Mouse (Mus musculus) myocyte (in vitro differentiated cells): ENCODE measurements around the gene Slirp. TPM values are rescaled to one million over a fixed set of nuclear protein-coding genes. Genes with fewer than 3 reads are reported as not detected.

Experiments used
- H3K27me3 ChIP-seq: one replicate; pipeline ENCODE4 v1.6.1; 2011; ENCODE audit not compliant: control insufficient read depth, insufficient read depth, insufficient read length
- H3K36me3 ChIP-seq: one replicate; pipeline ENCODE4 v1.6.1; 2011; ENCODE audit not compliant: control insufficient read depth, insufficient read depth
- H3K4me2 ChIP-seq: one replicate; pipeline ENCODE4 v1.6.1; 2011; ENCODE audit warnings: low read depth, control low read depth
- H3K4me3 ChIP-seq: one replicate; pipeline ENCODE4 v1.5.1; 2011; ENCODE audit warnings: mild to moderate bottlenecking, control low read depth, moderate library complexity
- H3K79me2 ChIP-seq: one replicate; pipeline ENCODE4 v1.6.1; 2011; ENCODE audit not compliant: control insufficient read depth, insufficient read depth
- H3ac ChIP-seq: one replicate; pipeline ENCODE4 v1.6.1; 2011; ENCODE audit not compliant: control insufficient read depth, insufficient read length
- CEBPB ChIP-seq: IDR thresholded peaks from 2 replicates; pipeline ENCODE4 v1.6.1; 2011; ENCODE audit warnings: mild to moderate bottlenecking, moderate library complexity; ENCODE audit not compliant: poor library complexity, insufficient read depth, severe bottlenecking
- E2F4 ChIP-seq: IDR thresholded peaks from one replicate; pipeline ENCODE4 v1.6.1; 2011; ENCODE audit warnings: mild to moderate bottlenecking, control low read depth, moderate library complexity; ENCODE audit not compliant: insufficient read depth
- MAX ChIP-seq: IDR thresholded peaks from one replicate; pipeline ENCODE4 v1.6.1; 2011; ENCODE audit warnings: low read depth, mild to moderate bottlenecking, control low read depth
- MYOD1 ChIP-seq, 3 experiments: IDR thresholded peaks; one replicate each; pipeline ENCODE4 v1.6.1; 2011; ENCODE audit warnings: control low read depth in 2 of 3, low read depth in 2 of 3, mild to moderate bottlenecking in 2 of 3, moderate library complexity in 1 of 3; ENCODE audit not compliant: insufficient read length in 2 of 3, control insufficient read depth in 1 of 3
- MYOG ChIP-seq, 3 experiments: IDR thresholded peaks; one replicate each; pipeline ENCODE4 v1.6.1; 2011; ENCODE audit warnings: control low read depth in 2 of 3, low read depth in 2 of 3, mild to moderate bottlenecking in 2 of 3; ENCODE audit not compliant: insufficient read length in 2 of 3, control insufficient read depth in 1 of 3, insufficient read depth in 1 of 3
- POLR2A ChIP-seq: IDR thresholded peaks from one replicate; pipeline ENCODE4 v1.6.1; 2011; ENCODE audit warnings: low read depth, mild to moderate bottlenecking, control low read depth, moderate library complexity; ENCODE audit not compliant: insufficient read length
- POLR2AphosphoS2 ChIP-seq: IDR thresholded peaks from one replicate; pipeline ENCODE4 v1.6.1; 2011; ENCODE audit warnings: low read depth, control low read depth; ENCODE audit not compliant: insufficient read length
- REST ChIP-seq: IDR thresholded peaks from one replicate; pipeline ENCODE4 v1.6.1; 2011; ENCODE audit warnings: mild to moderate bottlenecking, control low read depth, moderate library complexity; ENCODE audit not compliant: insufficient read depth, insufficient read length
- SRF ChIP-seq: IDR thresholded peaks from one replicate; pipeline ENCODE4 v1.6.1; 2011; ENCODE audit warnings: low read depth; ENCODE audit not compliant: control insufficient read depth, insufficient read length
- TCF12 ChIP-seq: IDR thresholded peaks from one replicate; pipeline ENCODE4 v1.6.1; 2011; ENCODE audit warnings: mild to moderate bottlenecking, control low read depth; ENCODE audit not compliant: poor library complexity, insufficient read depth, severe bottlenecking
- TCF3 ChIP-seq: IDR thresholded peaks from one replicate; pipeline ENCODE4 v1.6.1; 2011; ENCODE audit warnings: low read depth, control low read depth; ENCODE audit not compliant: insufficient read length
- USF1 ChIP-seq: IDR thresholded peaks from one replicate; pipeline ENCODE4 v1.6.1; 2011; ENCODE audit warnings: low read depth, mild to moderate bottlenecking, control low read depth, moderate library complexity
- polyA plus RNA-seq: library from polyadenylated mRNA; unstranded; fragments of >200 nt; fragmentation: generic; extraction: Trizol; gene quantifications from one replicate; pipeline ENCODE4 v1.2.1, GENCODE M21; 2012; ENCODE audit warnings: missing spikeins

Slirp gene
- polyA plus RNA-seq, 1 experiment = 101 TPM

DNA sequence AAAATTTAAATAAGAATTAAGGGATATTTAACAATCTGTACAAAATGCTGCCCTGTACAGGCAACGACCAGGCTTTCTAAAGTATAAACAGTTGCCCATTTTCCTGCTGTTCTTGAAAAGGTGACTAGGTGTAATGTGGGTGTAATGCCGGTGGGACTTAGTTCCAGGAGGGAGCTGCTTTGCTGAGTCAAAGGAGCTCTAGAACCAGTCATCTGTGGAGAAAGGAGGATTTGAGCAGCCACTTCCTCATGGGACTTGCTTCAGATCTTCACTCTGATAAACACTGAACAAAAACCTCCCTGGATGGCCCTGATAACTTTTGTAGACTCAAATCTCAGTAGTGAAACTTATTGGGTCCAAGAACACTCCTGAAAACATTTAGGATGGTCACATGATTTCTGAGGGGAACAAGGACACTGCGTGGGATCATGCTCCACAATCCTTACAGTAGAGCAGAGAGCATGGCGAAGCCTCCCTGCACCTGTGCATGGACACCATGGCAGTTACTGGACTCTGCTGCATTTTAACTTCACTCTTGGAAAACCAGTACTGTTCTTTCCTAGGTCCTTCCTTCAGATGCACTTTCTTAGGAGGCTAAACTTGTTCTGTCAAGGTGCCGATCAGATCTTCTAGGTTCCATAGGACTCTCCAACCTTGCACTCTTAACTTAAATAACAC lies 17.2 kb upstream of the Slirp start:
- Histone ChIP-seq H3K79me2 (no peaks in the 10 kb centered on the region), H3K4me2 (no peak overlapping the region), H3ac (no peak overlapping the region), H3K27me3 (no peaks in the 10 kb centered on the region), H3K4me3 (no peak overlapping the region), H3K36me3 (peaks cover 50% of the 10 kb centered on the region)
- TF ChIP-seq SRF (no peak), USF1 (no peak), POLR2AphosphoS2 (peak; percentile 49)

DNA sequence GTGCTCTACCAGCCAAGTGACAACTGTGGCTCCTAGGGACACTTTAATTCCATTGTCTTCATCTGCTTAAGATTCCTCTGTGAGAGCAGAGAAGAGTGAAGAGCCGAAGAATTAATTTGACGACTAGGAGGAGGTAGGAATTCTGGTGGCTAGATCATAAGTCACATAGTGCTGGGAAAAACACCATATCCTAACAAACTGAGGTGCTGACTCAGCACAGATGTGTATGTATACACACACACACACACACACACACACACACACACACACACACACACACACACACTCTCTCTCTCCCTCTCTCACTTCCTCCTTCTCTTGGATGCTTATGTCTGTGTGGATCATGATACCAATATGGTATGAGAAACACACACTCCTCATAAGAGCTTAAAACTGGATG lies 15.4 kb upstream of the Slirp start:
- H3K4me3 ChIP-seq = no peak overlapping the region
- H3K4me2 ChIP-seq = no peak overlapping the region
- no peaks in the 10 kb centered on the region for H3K27me3 ChIP-seq
- TF ChIP-seq POLR2AphosphoS2 (no peak), SRF (no peak), TCF3 (no peak), MYOD1 (IDR thresholded peaks at IDR 0.05; ENCODE audit: control insufficient read depth in 1 of 3, insufficient read length in 2 of 3, low read depth in 2 of 3) (no peak), CEBPB (no peak), REST (no peak), MAX (no peak), TCF12 (no peak), POLR2A (no peak), USF1 (no peak), MYOG (IDR thresholded peaks at IDR 0.05; ENCODE audit: control insufficient read depth in 1 of 3, insufficient read depth in 1 of 3, insufficient read length in 2 of 3, low read depth in 2 of 3) (no peak), E2F4 (no peak)
- H3ac ChIP-seq = no peak overlapping the region
- no peaks in the 10 kb centered on the region for H3K79me2 ChIP-seq
- H3K36me3 ChIP-seq = peaks cover 68% of the 10 kb centered on the region

GRCm38 (mm10) chr12:87428885-87429284 lies 14.8 kb upstream of the Slirp start:
- H3K27me3 ChIP-seq = no peaks in the 10 kb centered on the region
- no peak overlapping the region for H3K4me3 ChIP-seq
- peaks cover 74% of the 10 kb centered on the region for H3K36me3 ChIP-seq
- H3K4me2 ChIP-seq = no peak overlapping the region
- no peaks in the 10 kb centered on the region for H3K79me2 ChIP-seq
- H3ac ChIP-seq = no peak overlapping the region
- TF ChIP-seq E2F4 (no peak), SRF (no peak), CEBPB (no peak), MYOD1 (IDR thresholded peaks at IDR 0.05; ENCODE audit: control insufficient read depth in 1 of 3, insufficient read length in 2 of 3, low read depth in 2 of 3) (no peak), TCF12 (no peak), TCF3 (no peak), POLR2AphosphoS2 (no peak), MAX (no peak), MYOG (IDR thresholded peaks at IDR 0.05; ENCODE audit: control insufficient read depth in 1 of 3, insufficient read depth in 1 of 3, insufficient read length in 2 of 3, low read depth in 2 of 3) (no peak), POLR2A (no peak), USF1 (no peak), REST (no peak)

GRCm38 (mm10) chr12:87442177-87443114 lies 1.2 kb upstream of the Slirp start:
- Histone ChIP-seq H3K36me3 (peaks cover 48% of the 10 kb centered on the region), H3K4me3 (peak overlapping the region; percentile 94), H3K79me2 (peaks cover 79% of the 10 kb centered on the region), H3K27me3 (no peaks in the 10 kb centered on the region), H3ac (peak overlapping the region; percentile 66), H3K4me2 (peak overlapping the region; percentile 98)
- TF ChIP-seq USF1 (peak; percentile 31), MAX (peak; percentile 60), E2F4 (no peak), SRF (no peak), TCF12 (no peak)

GRCm38 (mm10) chr12:87443115-87443699 lies 489 bp upstream of the Slirp start:
- H3K36me3 ChIP-seq = peaks cover 45% of the 10 kb centered on the region
- H3K27me3 ChIP-seq = no peaks in the 10 kb centered on the region
- peak overlapping the region; percentile 94 for H3K4me3 ChIP-seq
- peaks cover 79% of the 10 kb centered on the region for H3K79me2 ChIP-seq
- TF ChIP-seq POLR2AphosphoS2 = no peak
- no peak for TF ChIP-seq TCF12
- TF ChIP-seq REST = no peak
- no peak for TF ChIP-seq MYOD1 (IDR thresholded peaks at IDR 0.05; ENCODE audit: control insufficient read depth in 1 of 3, insufficient read length in 2 of 3, low read depth in 2 of 3)
- no peak for TF ChIP-seq CEBPB
- TF ChIP-seq E2F4 = no peak
- no peak for TF ChIP-seq USF1
- no peak for TF ChIP-seq SRF
- TF ChIP-seq TCF3 = no peak
- no peak for TF ChIP-seq MAX
- no peak for TF ChIP-seq POLR2A
- TF ChIP-seq MYOG (IDR thresholded peaks at IDR 0.05; ENCODE audit: control insufficient read depth in 1 of 3, insufficient read depth in 1 of 3, insufficient read length in 2 of 3, low read depth in 2 of 3) = no peak
- H3K4me2 ChIP-seq = peak overlapping the region; percentile 98
- peak overlapping the region; percentile 66 for H3ac ChIP-seq
